Mouse (Mus musculus) embryonic fibroblast, embryonic 13.5 days (primary cell): ENCODE results near the gene Vmn1r51. TPM values are rescaled to one million over a fixed set of nuclear protein-coding genes. Genes with fewer than 3 reads are reported as not detected.
"Not testable (repeated sequence)": the region's sequence is repeated elsewhere in the genome, so short reads cannot be mapped to it uniquely, and the experiment has no call there.

Experiments used
- H3K27ac ChIP-seq: 2 replicates; pipeline ENCODE4 v1.5.1; 2012; ENCODE audit warnings: low read length, control low read depth, inconsistent platforms; ENCODE audit not compliant: insufficient read depth
- H3K4me1 ChIP-seq: 2 replicates; pipeline ENCODE4 v1.6.1; 2011; ENCODE audit warnings: low read length; ENCODE audit not compliant: control insufficient read depth, insufficient read depth
- H3K4me3 ChIP-seq: 2 replicates; pipeline ENCODE4 v1.5.1; 2011; ENCODE audit warnings: mild to moderate bottlenecking, control low read depth, low read length; ENCODE audit not compliant: insufficient read depth
- CTCF ChIP-seq: IDR thresholded peaks from 2 replicates; pipeline ENCODE4 v1.5.1; 2011; ENCODE audit warnings: mild to moderate bottlenecking, control low read depth, low read length, moderate library complexity, borderline replicate concordance; ENCODE audit not compliant: insufficient read depth
- POLR2A ChIP-seq: IDR thresholded peaks from 2 replicates; pipeline ENCODE4 v1.6.1; 2011; ENCODE audit warnings: low read depth, mild to moderate bottlenecking, control low read depth, low read length, moderate library complexity
- polyA plus RNA-seq: library from polyadenylated mRNA; stranded (reverse); fragments of >200 nt; gene quantifications from 2 replicates; pipeline ENCODE4 v1.2.4, GENCODE M21; 2011; ENCODE audit warnings: low read depth; ENCODE audit not compliant: missing spikeins, insufficient read length

The Vmn1r51 gene
- not detected in 2 replicates for polyA plus RNA-seq

GRCm38 (mm10) chr6:90122296-90122695 lies at the start of gene Vmn1r51:
Gene Vmn1r51, plus strand, starts transcription at chr6:90122596.
- not testable (repeated sequence) for H3K27ac ChIP-seq, H3K4me3 ChIP-seq, H3K4me1 ChIP-seq

GRCm38 (mm10) chr6:90078406-90078805 lies 44.0 kb upstream of the Vmn1r51 start, which contains the start of gene Vmn1r49:
Gene Vmn1r49, minus strand, starts transcription at chr6:90078506.
- no peak within 1 kb of the TSS for H3K4me3 ChIP-seq
- TF ChIP-seq POLR2A: no peak
- no peak for TF ChIP-seq CTCF
- no peaks in the 10 kb centered on the region for H3K4me1 ChIP-seq
- H3K27ac ChIP-seq: no peak within 1 kb of the TSS

GRCm38 (mm10) chr6:90100566-90100965 lies 21.8 kb upstream of the Vmn1r51 start:
- TF ChIP-seq POLR2A: no peak
- TF ChIP-seq CTCF: no peak
- Histone ChIP-seq H3K27ac (no peak overlapping the region), H3K4me1 (no peaks in the 10 kb centered on the region), H3K4me3 (no peak overlapping the region)

GRCm38 (mm10) chr6:90101130-90101529 lies 21.3 kb upstream of the Vmn1r51 start, which contains the start of gene Vmn1r50:
Gene Vmn1r50, plus strand, starts transcription at chr6:90101430.
- TF ChIP-seq POLR2A: no peak
- no peak for TF ChIP-seq CTCF
- H3K27ac ChIP-seq: no peak within 1 kb of the TSS
- no peak within 1 kb of the TSS for H3K4me3 ChIP-seq
- no peaks in the 10 kb centered on the region for H3K4me1 ChIP-seq

- Histone ChIP-seq H3K4me3 (no peak overlapping the region), H3K4me1 (no peaks in the 10 kb centered on the region), H3K27ac (no peak overlapping the region)
- TF ChIP-seq POLR2A (no peak), CTCF (no peak)
Observed at GRCm38 (mm10) chr6:90160139-90160538, 37.7 kb downstream of the Vmn1r51 start.

GRCm38 (mm10) chr6:90174508-90174907 lies 52.1 kb downstream of the Vmn1r51 start, which contains the start of gene Vmn1r52:
Gene Vmn1r52, plus strand, starts transcription at chr6:90174808.
- Histone ChIP-seq H3K4me1 (no peaks in the 10 kb centered on the region), H3K4me3 (no peak within 1 kb of the TSS), H3K27ac (no peak within 1 kb of the TSS)
- TF ChIP-seq POLR2A (no peak), CTCF (no peak)

Other genes starting within 250 kb of the Vmn1r51 start
- not detected in 2 replicates for gene Vmn1r42, start 246.2 kb upstream of the Vmn1r51 start, polyA plus RNA-seq
- 0.10 TPM in 1 of 2 replicates, not detected in the other for gene Vmn1r43, start 246.2 kb upstream of the Vmn1r51 start, polyA plus RNA-seq
- gene Vmn1r44, start 238.9 kb upstream of the Vmn1r51 start, polyA plus RNA-seq: not detected in 2 replicates
- not detected in 2 replicates for gene Vmn1r45, start 182.0 kb upstream of the Vmn1r51 start, polyA plus RNA-seq
- gene Vmn1r46, start 153.3 kb upstream of the Vmn1r51 start, polyA plus RNA-seq: not detected in 2 replicates
- not detected in 2 replicates for gene Vmn1r47, start 106.4 kb upstream of the Vmn1r51 start, polyA plus RNA-seq
- not detected in 2 replicates for gene Vmn1r48, start 85.8 kb upstream of the Vmn1r51 start, polyA plus RNA-seq
- gene Vmn1r49, start 44.1 kb upstream of the Vmn1r51 start, polyA plus RNA-seq: not detected in 2 replicates
- gene Vmn1r50, start 21.2 kb upstream of the Vmn1r51 start, polyA plus RNA-seq: not detected in 2 replicates
- gene Vmn1r52, start 52.2 kb downstream of the Vmn1r51 start, polyA plus RNA-seq: not detected in 2 replicates
- not detected in 2 replicates for gene V1ra8, start 80.2 kb downstream of the Vmn1r51 start, polyA plus RNA-seq
- gene Vmn1r53, start 101.8 kb downstream of the Vmn1r51 start, polyA plus RNA-seq: not detected in 2 replicates
- not detected in 2 replicates for gene Vmn1r54, start 123.7 kb downstream of the Vmn1r51 start, polyA plus RNA-seq
- not detected in 2 replicates for gene BC048671, start 178.6 kb downstream of the Vmn1r51 start, polyA plus RNA-seq
- not detected in 2 replicates for gene Chst13, start 202.6 kb downstream of the Vmn1r51 start, polyA plus RNA-seq
- gene Uroc1, start 210.7 kb downstream of the Vmn1r51 start, polyA plus RNA-seq: not detected in 2 replicates
- gene Zxdc, start 246.9 kb downstream of the Vmn1r51 start, polyA plus RNA-seq: 14.2 and 14.7 TPM in 2 replicates